Mouse (Mus musculus): ENCODE data around the gene Cd93.

Gene Cd93

DNA sequence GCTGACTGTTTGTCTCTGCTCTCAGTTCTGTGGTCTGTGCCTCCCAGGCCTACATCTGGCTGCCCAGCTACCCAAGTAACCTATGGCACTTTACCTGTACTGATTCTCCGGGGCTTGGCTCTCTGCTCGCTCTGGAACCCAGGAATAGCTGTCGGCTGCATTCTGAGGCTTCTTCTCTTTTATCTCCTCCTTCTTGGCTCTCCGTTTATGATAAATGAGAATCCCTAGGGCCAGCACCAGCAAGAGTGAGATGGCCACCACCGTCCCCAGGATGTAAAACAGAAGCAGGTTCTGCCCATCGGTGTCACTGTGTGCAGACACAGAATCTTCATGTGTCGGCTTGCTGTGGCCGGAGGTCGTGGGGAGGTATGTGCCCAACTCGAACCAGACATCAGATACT lies 1.9 kb downstream of the Cd93 start:
- no peak for DNase-seq

GRCm38 (mm10) chr2:148439691-148440276 lies 3.6 kb downstream of the Cd93 start:
- DNase-seq, result no peak

GRCm38 (mm10) chr2:148436285-148436684 lies 7.1 kb downstream of the Cd93 start:
- DNase-seq, result no peak

DNA sequence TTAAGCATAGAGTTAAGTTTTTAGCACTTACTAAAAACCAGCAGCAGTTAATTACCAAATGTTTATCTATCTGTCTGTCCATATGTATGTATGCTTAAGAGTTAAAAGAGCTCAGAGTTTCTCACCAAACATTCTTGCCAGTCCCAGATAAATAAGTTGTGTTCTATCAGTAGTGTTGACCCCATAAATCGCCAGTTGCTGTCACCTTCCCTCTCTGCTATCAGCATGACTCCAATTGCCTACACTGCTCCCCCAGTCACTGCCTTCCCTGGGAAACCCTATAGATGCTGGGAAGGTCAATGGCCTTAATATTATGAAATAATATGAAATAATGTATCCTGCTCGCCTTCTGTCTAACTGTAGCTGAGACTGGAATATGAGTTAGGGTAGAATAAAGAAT lies 11.0 kb downstream of the Cd93 start:
- no peak for DNase-seq

- no peak for DNase-seq
Measured at GRCm38 (mm10) chr2:148430941-148431340, 12.4 kb downstream of the Cd93 start.

- no peak for DNase-seq
Measured at GRCm38 (mm10) chr2:148429001-148429505, 14.3 kb downstream of the Cd93 start.

GRCm38 (mm10) chr2:148428523-148428922 lies 14.8 kb downstream of the Cd93 start:
- DNase-seq, result no peak

DNA sequence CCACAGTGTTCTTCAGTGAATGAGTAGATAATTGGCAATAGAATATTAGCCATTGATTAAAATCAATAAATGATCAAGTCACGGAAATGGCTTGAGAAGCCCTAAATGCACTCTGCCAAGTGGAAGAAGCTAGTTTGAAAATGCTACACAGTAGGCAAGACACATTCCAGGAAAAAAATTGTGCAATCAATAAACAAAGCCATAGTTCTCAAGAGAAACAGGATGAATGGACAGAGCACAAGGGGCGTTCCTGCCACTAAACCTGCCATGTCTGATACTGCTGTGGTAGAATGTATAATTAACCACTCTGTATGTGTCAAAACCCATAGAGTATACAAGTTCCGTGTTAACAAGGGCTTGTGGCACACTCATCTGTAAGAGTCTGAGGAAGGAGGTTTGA lies 15.8 kb downstream of the Cd93 start:
- no peak for DNase-seq

DNA sequence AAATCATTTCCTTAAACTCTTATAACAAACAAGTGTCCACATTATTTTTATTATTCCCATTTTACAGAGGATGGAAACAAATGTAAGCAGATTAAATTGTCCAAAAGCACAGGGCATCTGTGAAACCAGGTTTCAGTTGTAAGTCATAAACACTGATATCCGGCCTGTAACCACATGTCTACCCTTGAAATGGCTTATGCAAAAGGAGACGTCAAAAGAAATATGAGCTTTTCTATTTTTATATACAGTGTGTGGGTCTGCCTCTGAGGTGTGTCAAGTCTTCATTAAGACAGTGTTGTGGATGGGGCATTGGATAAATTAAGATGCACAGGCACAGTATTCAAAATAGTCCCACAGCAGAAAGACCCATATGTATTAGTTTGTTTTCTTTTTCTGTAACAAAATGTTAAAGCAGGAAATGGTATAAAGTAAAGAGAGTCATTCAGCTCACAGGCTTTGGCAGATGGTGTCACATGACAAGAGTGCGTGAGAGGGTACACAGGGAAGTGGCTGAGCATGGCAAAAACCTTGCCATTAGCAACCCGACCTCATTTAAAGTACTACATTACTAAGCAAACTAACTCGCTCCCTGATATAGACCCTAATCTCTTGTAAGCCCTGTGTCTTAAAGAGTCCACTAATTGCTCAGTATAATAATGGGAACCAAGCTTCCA lies 17.5 kb downstream of the Cd93 start:
- DNase-seq, result no peak

DNA sequence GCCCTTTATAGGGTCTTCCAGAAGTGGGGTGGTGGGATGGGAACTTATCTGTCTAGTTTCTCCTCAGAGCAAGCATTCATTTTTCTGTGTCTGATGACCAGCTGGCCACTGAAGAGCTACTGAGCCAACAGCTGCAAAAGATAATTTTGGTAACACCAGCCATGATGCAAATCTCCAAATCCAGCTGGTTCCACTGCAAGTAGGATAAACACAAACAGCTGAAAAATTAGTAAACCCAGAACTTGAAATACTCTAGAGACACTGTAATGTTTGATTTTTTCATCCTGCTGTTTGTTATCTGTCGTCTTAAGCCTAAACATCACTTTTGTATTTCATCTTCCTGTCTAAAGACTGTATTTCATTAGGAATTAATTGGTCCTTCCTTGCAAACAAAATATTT lies 21.7 kb downstream of the Cd93 start:
- no peak for DNase-seq

DNA sequence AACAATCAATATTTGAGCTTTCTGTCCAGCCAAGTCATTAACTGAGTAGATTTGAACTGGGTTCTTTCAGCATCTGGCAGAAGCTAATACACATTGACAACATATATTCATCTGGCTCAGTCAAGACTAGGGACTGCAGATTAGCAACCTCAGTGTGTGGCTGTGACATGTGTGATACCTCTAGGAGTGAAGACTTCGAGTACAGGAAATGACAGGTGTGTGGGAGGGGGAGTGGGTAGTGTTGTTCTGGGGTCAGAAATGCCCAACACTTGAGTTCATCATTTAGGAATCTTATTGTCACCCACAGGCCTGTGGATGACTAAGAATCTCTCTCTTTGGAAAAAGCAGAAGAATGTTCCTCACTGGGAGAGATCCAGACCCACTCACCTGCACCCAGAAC lies 22.3 kb downstream of the Cd93 start:
- DNase-seq, result no peak

DNA sequence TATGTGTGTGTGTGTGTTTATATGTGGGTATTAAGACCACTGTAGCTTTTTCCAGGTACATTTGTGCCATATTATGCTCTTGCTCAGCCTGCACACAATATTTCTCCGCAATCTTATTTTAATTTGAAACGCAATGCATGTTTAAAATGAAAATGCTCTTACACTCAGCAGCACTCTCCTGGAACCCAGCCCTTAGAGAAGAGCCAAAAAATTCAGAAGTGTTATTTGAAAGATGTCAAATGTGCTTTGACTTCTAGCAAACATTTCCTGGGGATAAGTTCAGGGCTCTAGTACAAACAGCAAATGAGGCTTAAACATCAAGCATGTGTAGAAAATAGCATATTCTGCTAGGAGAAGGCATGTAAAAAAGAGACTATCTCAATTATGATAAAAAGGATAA lies 23.6 kb downstream of the Cd93 start:
- DNase-seq, result no peak

GRCm38 (mm10) chr2:148419151-148419550 lies 24.2 kb downstream of the Cd93 start:
- DNase-seq, result no peak

DNA sequence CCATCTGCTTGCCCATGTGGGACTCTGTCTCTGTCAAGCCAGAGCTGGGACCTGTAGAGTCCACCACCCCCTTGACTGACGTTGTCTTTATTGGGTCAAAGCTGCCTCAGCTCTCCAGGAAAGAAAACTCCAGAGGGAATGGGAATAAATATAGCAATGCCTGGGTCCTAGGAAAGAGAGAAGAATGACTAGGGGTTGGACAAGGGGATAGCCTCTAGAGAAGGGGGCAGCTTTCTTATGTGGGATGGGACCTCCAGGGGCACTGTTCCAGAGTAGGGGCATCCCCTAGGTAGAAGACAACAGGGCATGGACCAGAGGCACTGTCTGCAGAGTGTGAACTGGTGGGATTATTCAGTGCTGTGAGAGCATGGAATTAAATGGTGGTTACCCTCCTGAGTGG lies 33.5 kb downstream of the Cd93 start:
- DNase-seq, result no peak

GRCm38 (mm10) chr2:148409141-148409540 lies 34.2 kb downstream of the Cd93 start:
- peak; percentile 43 to 60 for DNase-seq

GRCm38 (mm10) chr2:148408761-148409120 lies 34.6 kb downstream of the Cd93 start:
- DNase-seq, result no peak

DNA sequence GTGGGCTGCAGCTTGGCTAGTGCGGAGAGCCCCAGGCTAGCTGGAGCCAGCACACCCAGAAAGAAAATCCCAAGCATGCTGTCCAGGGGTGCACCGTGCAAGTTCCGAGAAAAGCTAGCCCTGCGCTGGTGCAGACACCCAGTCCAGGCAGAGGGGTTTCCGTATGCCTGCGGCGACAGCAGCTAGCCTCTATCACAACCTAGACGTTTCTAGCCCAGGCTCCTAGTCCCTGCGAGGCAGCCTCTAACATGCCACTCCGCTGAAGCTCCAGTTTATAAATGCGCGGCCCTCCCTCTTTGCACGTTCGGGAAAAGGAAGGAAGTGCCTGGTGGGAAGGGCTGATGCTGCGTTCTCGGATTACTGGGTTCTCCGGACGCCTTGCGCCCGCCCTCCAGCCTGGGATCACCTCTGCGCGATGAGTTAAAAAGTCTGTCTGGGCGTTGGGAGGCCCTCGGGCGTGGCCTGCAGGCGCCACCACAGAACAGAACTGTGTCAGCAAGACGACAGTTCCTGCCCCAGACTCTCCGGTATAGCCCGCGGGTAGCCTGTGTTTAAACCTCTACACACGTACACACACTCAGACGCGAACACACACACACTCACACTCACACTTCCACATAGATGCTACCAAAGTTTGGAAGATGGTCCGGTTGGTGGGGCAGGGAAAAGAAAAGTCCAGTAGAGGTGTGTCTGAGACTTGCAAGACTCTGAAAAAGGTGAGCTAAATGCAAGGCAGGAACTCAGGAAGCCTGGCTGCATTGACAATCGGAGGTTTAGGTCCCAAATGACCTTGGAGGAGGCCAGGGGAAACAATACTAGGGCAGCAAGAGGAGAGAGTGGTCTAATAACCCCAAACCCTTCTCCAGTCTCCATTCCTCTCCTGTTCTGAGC lies 35.2 kb downstream of the Cd93 start, which contains the start of gene Thbd:
Thbd (minus strand) TSS at position 319 of the 891 bp plus-strand sequence.
- peak; percentile 18 to 26 for DNase-seq

GRCm38 (mm10) chr2:148406971-148407869 lies 36.1 kb downstream of the Cd93 start:
- DNase-seq, result peak in 1 of 2 experiments; percentile 7

DNA sequence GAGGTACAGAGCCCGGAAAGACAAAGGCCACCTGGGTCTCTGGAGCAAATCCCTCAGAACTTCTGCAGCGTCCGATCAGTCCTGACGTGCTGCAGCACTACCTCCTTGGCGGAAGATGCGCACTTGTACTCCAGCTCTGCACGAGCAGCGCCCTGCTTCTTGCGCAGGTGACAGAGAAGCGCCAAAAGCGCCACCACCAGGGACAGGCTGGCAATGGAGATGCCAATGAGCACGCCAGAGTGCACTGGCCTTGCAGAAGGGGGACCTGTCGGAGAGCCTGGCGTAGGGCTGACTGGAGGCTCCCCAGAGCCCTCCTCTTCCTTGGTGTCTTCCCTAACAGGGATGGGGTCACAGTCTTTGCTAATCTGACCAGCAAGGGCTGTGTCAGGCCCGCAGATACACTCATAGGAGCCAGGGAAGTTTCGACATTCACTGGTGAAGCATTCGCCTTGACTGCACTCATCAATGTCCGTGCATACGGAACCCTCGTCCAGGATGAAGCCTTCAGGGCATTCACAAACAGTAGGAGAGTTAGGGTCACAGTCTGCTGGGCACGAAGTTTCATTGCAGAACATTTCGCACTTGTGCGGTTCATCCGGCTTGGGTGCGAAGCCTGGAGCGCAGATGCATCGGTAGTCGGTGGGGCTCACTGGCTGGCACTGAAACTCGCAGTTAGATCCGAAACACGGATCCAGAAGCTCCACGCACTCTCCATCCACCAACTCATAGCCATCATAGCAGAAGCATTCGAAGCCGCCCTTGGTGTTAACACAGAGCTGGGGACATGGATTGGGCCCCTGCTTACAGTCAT lies 37.0 kb downstream of the Cd93 start:
- peak; percentile 17 to 18 for DNase-seq

- no peak for DNase-seq
Measured at GRCm38 (mm10) chr2:148404906-148405305, 38.5 kb downstream of the Cd93 start.

- DNase-seq, result no peak
Measured at GRCm38 (mm10) chr2:148402227-148402626, 41.1 kb downstream of the Cd93 start.
